In genomic region chr11:69591899-69592637, GRCm38 (mm10) we compare ENCODE assay signal across 9 mouse cellular contexts. TPM values are rescaled to one million over a fixed set of nuclear protein-coding genes. Genes with fewer than 3 reads are reported as not detected.
DNase-seq lines count a peak whose midpoint lies in the region; ATAC-seq lines count a peak whose summit lies in the region.
"Had no signal": no experiment of that assay in that cellular context is flagged by ENCODE, and none has a peak within 500 bp of the region (broad histone marks: within the 10 kb centered on the region; RNA-seq: fewer than 3 reads in every experiment).

No protein-coding gene starts in this region.

- no peak overlapping the region for H3K27ac ChIP-seq in lung, embryonic 16.5 days (ENCODE audit: low read length)

- no peaks in the 10 kb centered on the region for H3K9me3 ChIP-seq in lung, embryonic 16.5 days (ENCODE audit: control insufficient read depth, low read length)

- 65% methylated on average over 7 of the region's 7 CpGs for WGBS in lung, embryonic 16.5 days

- intact Hi-C loops in left cerebral cortex, postnatal 25 days (cut with DNase I) = no loop called here

- no peak overlapping the region for H3K4me2 ChIP-seq in lung, embryonic 16.5 days (ENCODE audit: low read depth, low read length)

- no peaks in the 10 kb centered on the region for H3K27me3 ChIP-seq in lung, embryonic 16.5 days (ENCODE audit: control insufficient read depth, insufficient read depth, low read depth, low read length)

- DNase-seq in lung, postnatal 36 days = no peak
- peak; percentile 27 to 58 for DNase-seq in frontal cortex, postnatal 25 days (ENCODE audit: low spot score in 2 of 2)
- peak; percentile 56 to 76 for DNase-seq in left cerebral cortex, postnatal 25 days (ENCODE audit: low spot score in 2 of 2)
- DNase-seq in right cerebral cortex, postnatal 36 days (ENCODE audit: low spot score in 2 of 2) = peak; percentile 58 to 67
- DNase-seq in urinary bladder, postnatal 10 days (ENCODE audit: low spot score) = no peak
- no peak for DNase-seq in urinary bladder, adult 18-20 months (ENCODE audit: low spot score in 2 of 2)

- H3K36me3 ChIP-seq in lung, embryonic 16.5 days (ENCODE audit: control insufficient read depth, insufficient read depth, low read length) = peaks cover 39% of the 10 kb centered on the region

- H3K9ac ChIP-seq in lung, embryonic 16.5 days (ENCODE audit: low read length) = no peak overlapping the region

- no peak overlapping the region for H3K4me3 ChIP-seq in lung, embryonic 16.5 days (ENCODE audit: low read length)

- 0 out of 2 replicates have a peak, but pooled peaks have one; percentile 36 for ATAC-seq in lung, embryonic 16.5 days (ENCODE audit: low read depth)
- no peak for ATAC-seq in inflammation-experienced regulatory T-cells, adult 6 months

- no peaks in the 10 kb centered on the region for H3K4me1 ChIP-seq in lung, embryonic 16.5 days (replicated peaks; ENCODE audit: control insufficient read depth, insufficient read depth, low read length)

RNA-seq across cellular contexts. Expression of gene Trp53, which starts 11.9 kb away (rescaled TPM):
- 141 and 154 TPM in 2 replicates for polyA plus RNA-seq in lung, embryonic 16.5 days (2015; fragmentation: Nextera tagmentation; extraction: Ambion mirVana)
- total RNA-seq in left cerebral cortex, postnatal 25 days (2021) = 10 to 100 TPM; 18.7 to 21.1 TPM
- polyA plus RNA-seq in inflammation-experienced regulatory T-cells, adult 6 months (2017; shearing (Covaris generic)) = 100 to 1,000 TPM; 193 to 355 (median 324) TPM

RNA-seq across cellular contexts. Expression of gene Wrap53, which starts 12.0 kb away (rescaled TPM):
- polyA plus RNA-seq in lung, embryonic 16.5 days (2015; fragmentation: Nextera tagmentation; extraction: Ambion mirVana) = 26.2 and 29.2 TPM in 2 replicates
- total RNA-seq in left cerebral cortex, postnatal 25 days (2021) = 10 to 100 TPM; 10.1 to 10.4 TPM
- 10 to 100 TPM; 22.0 to 32.2 (median 25.7) TPM for polyA plus RNA-seq in inflammation-experienced regulatory T-cells, adult 6 months (2017; shearing (Covaris generic))

RNA-seq across cellular contexts. Expression of gene Atp1b2, which starts 13.7 kb away (rescaled TPM):
- polyA plus RNA-seq in lung, embryonic 16.5 days (2015; fragmentation: Nextera tagmentation; extraction: Ambion mirVana) = 10.5 and 12.7 TPM in 2 replicates
- total RNA-seq in left cerebral cortex, postnatal 25 days (2021) = 100 to 1,000 TPM; 403 to 438 TPM
- under 1 TPM in 1 of 3 experiments, not detected in 2; 0.17 TPM for polyA plus RNA-seq in inflammation-experienced regulatory T-cells, adult 6 months (2017; shearing (Covaris generic))

RNA-seq across cellular contexts. Expression of gene Shbg, which starts 25.6 kb away (rescaled TPM):
- polyA plus RNA-seq in lung, embryonic 16.5 days (2015; fragmentation: Nextera tagmentation; extraction: Ambion mirVana) = 0.15 TPM in 1 of 2 replicates, not detected in the other
- total RNA-seq in left cerebral cortex, postnatal 25 days (2021) = not detected
- polyA plus RNA-seq in inflammation-experienced regulatory T-cells, adult 6 months (2017; shearing (Covaris generic)) = under 1 TPM in 1 of 3 experiments, not detected in 2; 0.40 TPM
- total RNA-seq: gastrocnemius, postnatal 36 days had no signal

RNA-seq across cellular contexts. Expression of gene Sat2, which starts 29.8 kb away (rescaled TPM):
- 15.2 and 19.2 TPM in 2 replicates for polyA plus RNA-seq in lung, embryonic 16.5 days (2015; fragmentation: Nextera tagmentation; extraction: Ambion mirVana)
- 1 to 10 TPM; 7.4 to 7.7 TPM for total RNA-seq in left cerebral cortex, postnatal 25 days (2021)
- not detected for polyA plus RNA-seq in inflammation-experienced regulatory T-cells, adult 6 months (2017; shearing (Covaris generic))

Comparison
In these comparisons a context has a peak if more than half of its experiments do, and no peak if none do; other contexts are left out.
1. DNase-seq: peak in frontal cortex, postnatal 25 days (2 of 2), left cerebral cortex, postnatal 25 days (2 of 2) and right cerebral cortex, postnatal 36 days (2 of 2); none in lung, postnatal 36 days (single experiment), urinary bladder, postnatal 10 days (single experiment) and urinary bladder, adult 18-20 months (0 of 2).